Mouse (Mus musculus) liver, embryonic 14.5 days (tissue): ENCODE measurements around the gene Etnk2.

Source experiments
- CTCF ChIP-seq: IDR thresholded peaks from 2 replicates; pipeline ENCODE4 v1.5.1; 2016; ENCODE audit warnings: antibody characterized with exemption, low read depth, control low read depth
- EP300 ChIP-seq: IDR thresholded peaks from 2 replicates; pipeline ENCODE4 v1.6.1; 2016; ENCODE audit warnings: antibody characterized with exemption, low read depth

DNA sequence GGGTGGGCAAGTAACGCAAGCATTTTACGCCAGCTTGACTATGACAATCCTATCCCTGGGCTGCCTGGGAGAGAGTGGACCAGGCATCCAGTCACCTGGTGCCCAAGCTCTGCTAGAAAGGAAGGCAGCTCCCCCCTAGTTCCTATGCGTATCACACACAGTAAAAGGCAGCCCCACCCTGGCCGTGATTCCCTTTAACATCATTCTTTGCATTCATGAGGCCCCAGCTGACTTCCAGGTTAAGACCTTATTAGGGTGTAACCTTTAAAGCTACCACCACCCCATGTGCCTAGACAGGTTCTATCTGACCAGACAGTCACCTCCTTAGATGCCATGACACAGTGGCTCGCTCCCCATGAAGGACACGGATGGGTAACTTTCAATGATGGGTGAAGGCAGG, 52.1 kb downstream of the Etnk2 start:
- TF ChIP-seq CTCF, result no peak
- no peak for TF ChIP-seq EP300
